Mouse (Mus musculus) spleen, adult 2 months (tissue): ENCODE results near the gene Atp1b2.

Source experiments
- CTCF ChIP-seq: fragments of 200-500 bp; IDR thresholded peaks from 2 replicates; pipeline ENCODE4 v1.5.1; 2011; ENCODE audit warnings: mild to moderate bottlenecking, inconsistent platforms; ENCODE audit not compliant: insufficient read depth, insufficient read length, insufficient replicate concordance; ENCODE audit errors: extremely low read depth
- POLR2A ChIP-seq: fragments of 200-500 bp; IDR thresholded peaks from 2 replicates; pipeline ENCODE4 v1.6.1; 2011; ENCODE audit warnings: low read depth, low read length, inconsistent platforms

DNA sequence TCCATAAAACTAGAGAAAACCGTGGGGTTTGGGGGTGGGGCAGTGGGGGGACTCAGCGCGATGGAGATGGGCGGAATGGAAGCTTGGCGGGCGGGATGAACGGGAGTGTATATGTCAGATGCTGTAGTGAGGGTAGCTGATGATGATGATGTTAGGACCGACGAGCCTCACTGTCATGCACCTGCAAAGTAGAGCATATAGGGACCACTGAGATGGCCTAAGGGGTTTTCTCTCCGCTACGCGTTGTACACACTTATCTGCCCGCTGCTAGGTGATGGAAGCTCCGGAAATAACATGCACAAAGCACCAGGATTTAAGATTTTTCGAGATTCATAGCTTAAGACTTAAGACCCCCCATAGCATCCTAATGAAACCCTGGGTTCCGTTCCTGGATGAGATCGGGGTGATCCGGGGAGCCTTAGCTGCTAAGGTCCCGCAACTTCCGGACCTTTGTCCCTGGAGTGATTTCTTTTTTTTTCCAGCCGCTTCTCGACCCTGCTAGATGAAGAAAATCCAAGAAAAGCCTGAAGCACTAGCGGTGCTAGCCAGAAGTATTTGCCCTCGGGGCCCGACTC lies 25.1 kb downstream of the Atp1b2 start:
- TF ChIP-seq CTCF, result no peak
- no peak for TF ChIP-seq POLR2A
